Mouse (Mus musculus) stomach, postnatal 0 days (tissue): ENCODE results near the gene Mctp1. TPM values are rescaled to one million over a fixed set of nuclear protein-coding genes. Genes with fewer than 3 reads are reported as not detected.

Experiments used
- ATAC-seq: fragments of 200-750 bp; cut with Nextera tagmentation; 2 replicates; pipeline ENCODE4 v1.8.0; 2017; ENCODE audit not compliant: low FRiP score, low TSS enrichment
- DNase-seq: peaks from one replicate; pipeline ENCODE4 v3.0.0-alpha.2; 2016; ENCODE audit warnings: low spot score
- H3K27ac ChIP-seq: fragments of 300-500 bp; sonication (generic); replicated peaks from 2 replicates; pipeline ENCODE4 v1.5.1; 2014; ENCODE audit warnings: mild to moderate bottlenecking, control low read depth
- H3K27me3 ChIP-seq: fragments of 300-500 bp; sonication (generic); 2 replicates; pipeline ENCODE4 v1.6.1; 2014; ENCODE audit warnings: low read length; ENCODE audit not compliant: control insufficient read depth, insufficient read depth
- H3K36me3 ChIP-seq: fragments of 300-500 bp; sonication (generic); 2 replicates; pipeline ENCODE4 v1.6.1; 2014; ENCODE audit warnings: low read length, mixed read lengths; ENCODE audit not compliant: control insufficient read depth, insufficient read depth
- H3K4me1 ChIP-seq: fragments of 300-500 bp; sonication (generic); replicated peaks from 2 replicates; pipeline ENCODE4 v1.6.1; 2014; ENCODE audit warnings: antibody characterized with exemption; ENCODE audit not compliant: control insufficient read depth, insufficient read depth
- H3K4me2 ChIP-seq: fragments of 300-500 bp; sonication (generic); replicated peaks from 2 replicates; pipeline ENCODE4 v1.6.1; 2014; ENCODE audit warnings: low read depth, mild to moderate bottlenecking, control low read depth, moderate library complexity
- H3K4me3 ChIP-seq: fragments of 300-500 bp; sonication (generic); 2 replicates; pipeline ENCODE4 v1.5.1; 2014; ENCODE audit warnings: low read depth, low read length, control low read depth
- H3K9ac ChIP-seq: fragments of 300-500 bp; sonication (generic); 2 replicates; pipeline ENCODE4 v1.6.1; 2014; ENCODE audit warnings: mild to moderate bottlenecking, low read length, control low read depth, mixed read lengths
- H3K9me3 ChIP-seq: fragments of 300-500 bp; sonication (generic); 2 replicates; pipeline ENCODE4 v1.6.1; 2016; ENCODE audit warnings: low read length; ENCODE audit not compliant: control insufficient read depth
- CTCF ChIP-seq: IDR thresholded peaks from 2 replicates; pipeline ENCODE4 v1.5.1; 2016; ENCODE audit warnings: antibody characterized with exemption, low read depth, mild to moderate bottlenecking, moderate library complexity
- EP300 ChIP-seq: optimal IDR thresholded peaks from 2 replicates; pipeline ENCODE3; 2016; ENCODE audit warnings: antibody characterized with exemption
- WGBS: fragments of 180-500 bp; shearing (Covaris S2); extraction: QIAGEN DNeasy Blood & Tissue Kit; methylation state at CpG from one replicate; pipeline ENCODE4 v1.1.7; 2014; 5-methylcytosine and 5-hydroxymethylcytosine counted together
- polyA plus RNA-seq: library from polyadenylated mRNA; unstranded; fragments of >200 nt; fragmentation: Nextera tagmentation; extraction: Ambion mirVana; gene quantifications from 2 replicates; pipeline ENCODE4 v1.2.1, GENCODE M21; 2015

The Mctp1 gene
- polyA plus RNA-seq, 1 experiment from 2014 or later, result 1.1 TPM

- Histone ChIP-seq H3K36me3 (no peaks in the 10 kb centered on the region), H3K4me1 (no peaks in the 10 kb centered on the region), H3K27me3 (no peaks in the 10 kb centered on the region), H3K9me3 (no peaks in the 10 kb centered on the region), H3K27ac (no peak overlapping the region), H3K4me2 (no peak overlapping the region), H3K9ac (no peak overlapping the region), H3K4me3 (no peak overlapping the region)
- DNase-seq (no peak), ATAC-seq (no peak)
- TF ChIP-seq CTCF, result no peak
- no peak for TF ChIP-seq EP300
Observed at GRCm38 (mm10) chr13:76690143-76690542, 305.8 kb downstream of the Mctp1 start.

GRCm38 (mm10) chr13:76690697-76691096, 306.4 kb downstream of the Mctp1 start:
- DNase-seq (no peak), ATAC-seq (no peak)
- TF ChIP-seq CTCF (no peak), EP300 (no peak)
- no peak overlapping the region for H3K4me2 ChIP-seq
- no peak overlapping the region for H3K4me3 ChIP-seq
- 55% methylated on average over 1 of the region's 1 CpGs for WGBS
- no peaks in the 10 kb centered on the region for H3K9me3 ChIP-seq
- H3K27me3 ChIP-seq, result no peaks in the 10 kb centered on the region
- H3K27ac ChIP-seq, result no peak overlapping the region
- H3K9ac ChIP-seq, result no peak overlapping the region
- no peaks in the 10 kb centered on the region for H3K4me1 ChIP-seq
- H3K36me3 ChIP-seq, result no peaks in the 10 kb centered on the region

GRCm38 (mm10) chr13:76734013-76734412, 349.7 kb downstream of the Mctp1 start:
- no peak overlapping the region for H3K27ac ChIP-seq
- DNase-seq (no peak), ATAC-seq (no peak)
- no peaks in the 10 kb centered on the region for H3K36me3 ChIP-seq
- H3K4me3 ChIP-seq, result no peak overlapping the region
- H3K27me3 ChIP-seq, result no peaks in the 10 kb centered on the region
- TF ChIP-seq CTCF (no peak), EP300 (no peak)
- no peak overlapping the region for H3K4me2 ChIP-seq
- H3K9me3 ChIP-seq, result no peaks in the 10 kb centered on the region
- no peaks in the 10 kb centered on the region for H3K4me1 ChIP-seq
- no peak overlapping the region for H3K9ac ChIP-seq

DNA sequence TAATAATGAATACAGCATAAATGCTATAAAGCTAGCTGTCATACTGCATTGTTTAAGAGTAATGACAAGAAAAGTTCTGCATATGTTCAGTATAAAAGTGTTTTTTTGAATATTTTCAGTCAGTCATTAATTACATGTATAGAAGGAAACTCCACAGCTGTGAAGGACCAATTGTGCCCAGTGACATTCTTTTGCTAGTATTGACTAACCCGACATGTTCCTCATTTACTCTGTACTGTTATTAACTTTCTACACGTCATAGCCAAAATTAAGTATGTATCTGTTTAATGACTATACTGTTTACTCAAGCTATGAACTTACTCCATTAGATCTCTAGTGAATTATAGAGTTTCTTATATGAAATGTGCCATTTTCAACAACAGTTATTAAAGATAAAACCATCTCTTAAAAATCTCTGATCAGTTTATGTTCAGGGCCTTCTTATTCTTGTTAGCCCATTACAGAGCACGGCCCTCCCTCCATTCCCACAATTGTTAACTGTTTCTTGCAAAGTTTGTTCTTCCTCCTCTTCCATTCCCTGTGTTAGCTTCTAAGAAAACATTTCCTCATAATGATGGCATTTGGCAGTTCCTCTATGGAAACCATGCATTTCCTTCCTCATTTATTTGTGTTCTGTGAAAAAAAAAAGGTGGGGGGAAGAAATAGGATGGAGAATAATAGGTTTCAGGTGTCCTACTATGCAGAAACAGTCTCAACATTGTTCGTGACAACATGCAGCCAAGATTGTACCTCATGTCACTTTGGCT, 366.5 kb downstream of the Mctp1 start:
- no peak for ATAC-seq
- no peak for DNase-seq
- Histone ChIP-seq H3K4me1 (no peaks in the 10 kb centered on the region), H3K27ac (no peak overlapping the region), H3K36me3 (no peaks in the 10 kb centered on the region), H3K4me3 (no peak overlapping the region), H3K27me3 (no peaks in the 10 kb centered on the region), H3K9me3 (no peaks in the 10 kb centered on the region), H3K4me2 (no peak overlapping the region), H3K9ac (no peak overlapping the region)
- WGBS, result 49% methylated on average over 4 of the region's 4 CpGs
- TF ChIP-seq CTCF (no peak), EP300 (no peak)

DNA sequence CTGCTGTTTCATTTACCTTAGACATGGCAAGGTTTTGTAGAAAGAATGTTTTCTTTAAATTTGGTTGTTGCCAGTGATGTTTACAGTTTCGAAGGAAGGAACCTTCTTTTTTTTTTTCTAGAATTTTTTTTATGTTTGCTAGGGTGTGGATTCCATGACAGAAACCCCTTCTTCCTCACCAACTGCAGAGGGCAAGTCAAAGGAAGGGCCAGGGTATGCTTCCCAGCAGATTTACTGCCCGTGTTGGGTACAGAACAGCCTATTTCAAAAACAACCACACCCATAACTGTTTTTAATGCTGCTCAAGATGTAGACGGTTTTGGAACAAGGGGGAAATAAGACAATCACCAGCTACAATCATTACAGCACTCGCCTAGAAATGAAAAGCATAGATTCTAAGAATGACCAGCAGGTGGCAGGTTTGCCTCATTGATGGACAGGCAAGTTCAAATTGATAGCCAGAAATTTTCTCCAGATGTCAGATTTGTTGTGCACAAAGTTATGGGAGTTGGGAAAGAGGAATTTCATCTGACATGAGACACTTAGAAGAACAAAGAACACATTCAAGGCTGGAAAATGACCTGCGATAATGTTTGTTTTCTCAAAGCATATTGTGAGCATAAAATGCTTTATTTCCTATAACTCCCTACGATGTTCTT, 375.6 kb downstream of the Mctp1 start:
- H3K36me3 ChIP-seq, result no peaks in the 10 kb centered on the region
- peak; percentile 84 for TF ChIP-seq CTCF
- TF ChIP-seq EP300, result no peak
- WGBS, result 26% methylated on average over 6 of the region's 6 CpGs
- H3K27me3 ChIP-seq, result no peaks in the 10 kb centered on the region
- no peak for ATAC-seq
- H3K4me2 ChIP-seq, result no peak overlapping the region
- H3K4me3 ChIP-seq, result no peak overlapping the region
- H3K9ac ChIP-seq, result no peak overlapping the region
- peak; percentile 33 for DNase-seq
- H3K4me1 ChIP-seq, result no peaks in the 10 kb centered on the region
- no peak overlapping the region for H3K27ac ChIP-seq
- H3K9me3 ChIP-seq, result no peaks in the 10 kb centered on the region

- Histone ChIP-seq H3K4me1 (no peaks in the 10 kb centered on the region), H3K4me3 (no peak overlapping the region), H3K9ac (no peak overlapping the region), H3K9me3 (no peaks in the 10 kb centered on the region), H3K27ac (no peak overlapping the region), H3K27me3 (no peaks in the 10 kb centered on the region), H3K36me3 (no peaks in the 10 kb centered on the region), H3K4me2 (no peak overlapping the region)
- ATAC-seq (no peak), DNase-seq (no peak)
- WGBS, result 48% methylated on average over 1 of the region's 1 CpGs
- no peak for TF ChIP-seq EP300
- TF ChIP-seq CTCF, result no peak
Observed at GRCm38 (mm10) chr13:76799662-76800061, 415.3 kb downstream of the Mctp1 start.
